Mouse (Mus musculus): ENCODE data around the gene Slc24a3. TPM values are rescaled to one million over a fixed set of nuclear protein-coding genes. Genes with fewer than 3 reads are reported as not detected.

Gene Slc24a3
- total and polyA plus RNA-seq, 2 experiments = 0.09 to 0.33 TPM

DNA sequence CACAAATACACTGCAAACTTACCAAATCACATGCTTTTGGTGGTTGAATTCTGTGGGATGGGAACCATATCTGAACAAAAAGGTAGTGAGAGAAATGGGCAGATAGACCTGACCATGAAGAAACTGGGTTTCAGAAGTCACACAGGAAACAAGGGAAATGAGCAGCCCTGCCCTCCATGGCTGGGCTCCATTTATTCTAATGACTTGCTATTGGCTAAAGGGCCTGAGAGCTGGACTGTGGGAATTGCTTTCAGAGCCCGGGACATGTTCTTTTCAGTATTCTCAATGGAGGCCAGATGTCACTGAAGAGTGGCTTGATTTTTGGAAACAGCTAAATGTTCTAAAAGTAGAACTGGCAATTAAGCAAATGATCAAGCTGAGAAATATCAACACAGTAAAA lies 120.9 kb downstream of the Slc24a3 start:
- H3K27me3 ChIP-seq (ENCODE audit: control insufficient read depth, insufficient read depth, low read length) = no peaks in the 10 kb centered on the region
- no peak for TF ChIP-seq POLR2A (IDR thresholded peaks at IDR 0.05; ENCODE audit: extremely low read depth, insufficient read depth, low read length)
- TF ChIP-seq CTCF (IDR thresholded peaks at IDR 0.05; ENCODE audit: low read depth, low read length) = no peak
- H3K36me3 ChIP-seq (ENCODE audit: control insufficient read depth, insufficient read depth, low read length) = no peaks in the 10 kb centered on the region
- H3K79me2 ChIP-seq (ENCODE audit: control insufficient read depth, insufficient read depth, low read length) = no peaks in the 10 kb centered on the region
- H3K4me3 ChIP-seq (ENCODE audit: insufficient read depth, low read depth, low read length) = no peak overlapping the region
- whole genome bisulfite sequencing = 69% methylated on average over 1 of the region's 1 CpGs
- no peak for DNase-seq (ENCODE audit: extremely low read depth, low read depth, low spot score)
- H3K4me1 ChIP-seq (ENCODE audit: control insufficient read depth, insufficient read depth, low read length) = no peaks in the 10 kb centered on the region
- no peak overlapping the region for H3K9ac ChIP-seq (ENCODE audit: low read depth, low read length)
- no peak overlapping the region for H3K27ac ChIP-seq (replicated peaks; ENCODE audit: insufficient read depth, low read depth, low read length)

DNA sequence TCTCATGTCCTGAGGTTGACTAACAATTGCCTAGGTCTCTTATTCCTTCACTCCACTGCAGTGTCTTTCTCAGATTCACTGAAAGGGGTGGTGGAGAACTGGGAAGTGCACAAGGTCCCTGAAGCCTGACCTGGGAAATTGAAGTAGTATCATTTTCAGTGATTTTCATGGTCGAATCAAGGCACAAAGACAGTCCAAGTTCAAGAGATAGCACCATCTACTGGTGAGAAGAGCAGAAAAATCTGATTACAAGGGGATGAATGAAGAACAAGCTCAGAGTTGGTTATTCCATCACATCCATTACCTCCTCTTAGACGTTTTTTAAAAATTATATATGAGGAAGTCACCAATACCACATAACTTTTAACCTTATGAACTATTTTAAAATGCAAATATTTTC lies 123.9 kb downstream of the Slc24a3 start:
- H3K4me1 ChIP-seq (ENCODE audit: control insufficient read depth, insufficient read depth, low read length) = no peaks in the 10 kb centered on the region
- H3K36me3 ChIP-seq (ENCODE audit: control insufficient read depth, insufficient read depth, low read length) = no peaks in the 10 kb centered on the region
- DNase-seq (ENCODE audit: extremely low read depth, low read depth, low spot score) = peak; percentile 32
- H3K9ac ChIP-seq (ENCODE audit: low read depth, low read length) = no peak overlapping the region
- TF ChIP-seq POLR2A (IDR thresholded peaks at IDR 0.05; ENCODE audit: extremely low read depth, insufficient read depth, low read length) (no peak), CTCF (IDR thresholded peaks at IDR 0.05; ENCODE audit: low read depth, low read length) (no peak)
- WGBS = 3% methylated on average over 2 of the region's 2 CpGs
- no peaks in the 10 kb centered on the region for H3K79me2 ChIP-seq (ENCODE audit: control insufficient read depth, insufficient read depth, low read length)
- no peak overlapping the region for H3K4me3 ChIP-seq (ENCODE audit: insufficient read depth, low read depth, low read length)
- H3K27me3 ChIP-seq (ENCODE audit: control insufficient read depth, insufficient read depth, low read length) = no peaks in the 10 kb centered on the region
- H3K27ac ChIP-seq (replicated peaks; ENCODE audit: insufficient read depth, low read depth, low read length) = no peak overlapping the region

DNA sequence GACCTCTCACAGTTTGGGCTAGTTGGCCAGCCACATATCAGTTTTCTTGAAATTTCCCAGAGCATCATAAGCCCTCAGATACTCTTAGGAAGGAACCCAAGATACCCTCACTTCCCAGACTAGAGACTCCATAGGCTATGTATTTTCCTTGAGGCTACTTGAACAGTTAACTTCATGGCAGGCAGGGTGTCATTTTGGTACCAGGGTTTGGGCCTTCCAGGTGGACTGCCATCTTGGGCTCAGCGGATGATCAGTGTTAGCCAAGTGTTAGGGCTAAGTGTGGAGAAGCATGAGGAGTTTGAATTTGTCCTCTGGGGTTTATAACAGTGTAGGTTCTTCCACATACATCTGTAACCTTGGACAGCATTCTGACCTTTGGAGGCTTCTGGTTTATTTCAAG lies 124.6 kb downstream of the Slc24a3 start:
- WGBS = 94% methylated on average over 1 of the region's 1 CpGs

DNA sequence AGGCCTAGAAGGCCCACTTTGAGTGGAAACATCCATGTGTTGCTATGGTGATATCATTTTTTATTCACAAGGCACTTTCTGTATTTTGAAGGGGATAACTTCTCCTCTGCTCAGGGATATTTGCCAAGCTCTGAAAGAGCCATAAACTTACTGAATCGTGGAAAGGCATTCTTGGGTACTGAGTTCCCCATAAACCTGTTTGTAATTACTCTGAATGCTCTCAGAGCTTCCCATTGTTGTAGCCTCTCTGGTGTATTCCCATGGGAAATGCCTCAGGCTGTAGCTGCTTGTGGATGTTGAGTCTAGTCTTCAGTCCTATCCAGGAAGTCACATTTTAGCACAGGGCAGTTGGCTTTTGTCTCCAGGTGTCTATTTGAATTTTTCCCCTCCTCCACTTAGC lies 125.3 kb downstream of the Slc24a3 start:
- H3K79me2 ChIP-seq (ENCODE audit: control insufficient read depth, insufficient read depth, low read length) = no peaks in the 10 kb centered on the region
- no peak overlapping the region for H3K4me3 ChIP-seq (ENCODE audit: insufficient read depth, low read depth, low read length)
- DNase-seq (ENCODE audit: extremely low read depth, low read depth, low spot score) = no peak
- no peaks in the 10 kb centered on the region for H3K36me3 ChIP-seq (ENCODE audit: control insufficient read depth, insufficient read depth, low read length)
- 50% methylated on average over 1 of the region's 1 CpGs for WGBS
- no peak overlapping the region for H3K9ac ChIP-seq (ENCODE audit: low read depth, low read length)
- H3K27ac ChIP-seq (replicated peaks; ENCODE audit: insufficient read depth, low read depth, low read length) = no peak overlapping the region
- H3K4me1 ChIP-seq (ENCODE audit: control insufficient read depth, insufficient read depth, low read length) = no peaks in the 10 kb centered on the region
- TF ChIP-seq POLR2A (IDR thresholded peaks at IDR 0.05; ENCODE audit: extremely low read depth, insufficient read depth, low read length) (no peak), CTCF (IDR thresholded peaks at IDR 0.05; ENCODE audit: low read depth, low read length) (no peak)
- H3K27me3 ChIP-seq (ENCODE audit: control insufficient read depth, insufficient read depth, low read length) = no peaks in the 10 kb centered on the region

More for the DNA sequence above, 124.6 kb downstream of the Slc24a3 start:
- Histone ChIP-seq H3K79me2 (ENCODE audit: control insufficient read depth, insufficient read depth, low read length) (no peaks in the 10 kb centered on the region), H3K4me3 (ENCODE audit: insufficient read depth, low read depth, low read length) (no peak overlapping the region), H3K27ac (replicated peaks; ENCODE audit: insufficient read depth, low read depth, low read length) (no peak overlapping the region), H3K27me3 (ENCODE audit: control insufficient read depth, insufficient read depth, low read length) (no peaks in the 10 kb centered on the region), H3K4me1 (ENCODE audit: control insufficient read depth, insufficient read depth, low read length) (no peaks in the 10 kb centered on the region), H3K36me3 (ENCODE audit: control insufficient read depth, insufficient read depth, low read length) (no peaks in the 10 kb centered on the region), H3K9ac (ENCODE audit: low read depth, low read length) (no peak overlapping the region)
- no peak for DNase-seq (ENCODE audit: extremely low read depth, low read depth, low spot score)
- TF ChIP-seq POLR2A (IDR thresholded peaks at IDR 0.05; ENCODE audit: extremely low read depth, insufficient read depth, low read length) (no peak), CTCF (IDR thresholded peaks at IDR 0.05; ENCODE audit: low read depth, low read length) (no peak)

DNA sequence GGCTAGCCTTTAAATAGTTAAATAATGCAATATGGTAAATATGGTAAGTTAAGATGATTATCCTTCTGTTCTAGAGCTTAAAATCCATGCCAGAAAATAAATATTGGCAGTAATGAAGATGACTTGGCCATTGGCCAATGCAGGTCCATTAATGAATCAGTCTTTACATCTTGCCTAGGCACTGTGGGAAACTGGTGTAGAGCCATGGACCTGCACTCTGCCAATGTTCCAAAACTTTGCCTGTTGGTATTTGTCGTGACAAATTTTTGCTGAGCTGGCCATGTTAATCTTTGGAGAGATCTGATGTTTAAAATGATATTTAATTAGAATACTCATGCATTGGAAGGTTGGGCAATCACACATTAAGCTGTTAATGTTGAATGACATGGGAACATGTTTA lies 129.4 kb downstream of the Slc24a3 start:
- WGBS = 80% methylated on average over 1 of the region's 1 CpGs
- no peak overlapping the region for H3K4me3 ChIP-seq (ENCODE audit: insufficient read depth, low read depth, low read length)
- H3K27ac ChIP-seq (replicated peaks; ENCODE audit: insufficient read depth, low read depth, low read length) = no peak overlapping the region
- no peaks in the 10 kb centered on the region for H3K36me3 ChIP-seq (ENCODE audit: control insufficient read depth, insufficient read depth, low read length)
- no peak for DNase-seq (ENCODE audit: extremely low read depth, low read depth, low spot score)
- no peaks in the 10 kb centered on the region; the same call in 1 of the 2 replicates for H3K27me3 ChIP-seq (ENCODE audit: control insufficient read depth, insufficient read depth, low read length)
- no peak overlapping the region for H3K9ac ChIP-seq (ENCODE audit: low read depth, low read length)
- no peaks in the 10 kb centered on the region for H3K79me2 ChIP-seq (ENCODE audit: control insufficient read depth, insufficient read depth, low read length)
- TF ChIP-seq POLR2A (IDR thresholded peaks at IDR 0.05; ENCODE audit: extremely low read depth, insufficient read depth, low read length) = no peak
- TF ChIP-seq CTCF (IDR thresholded peaks at IDR 0.05; ENCODE audit: low read depth, low read length) = no peak
- H3K4me1 ChIP-seq (ENCODE audit: control insufficient read depth, insufficient read depth, low read length) = no peaks in the 10 kb centered on the region

DNA sequence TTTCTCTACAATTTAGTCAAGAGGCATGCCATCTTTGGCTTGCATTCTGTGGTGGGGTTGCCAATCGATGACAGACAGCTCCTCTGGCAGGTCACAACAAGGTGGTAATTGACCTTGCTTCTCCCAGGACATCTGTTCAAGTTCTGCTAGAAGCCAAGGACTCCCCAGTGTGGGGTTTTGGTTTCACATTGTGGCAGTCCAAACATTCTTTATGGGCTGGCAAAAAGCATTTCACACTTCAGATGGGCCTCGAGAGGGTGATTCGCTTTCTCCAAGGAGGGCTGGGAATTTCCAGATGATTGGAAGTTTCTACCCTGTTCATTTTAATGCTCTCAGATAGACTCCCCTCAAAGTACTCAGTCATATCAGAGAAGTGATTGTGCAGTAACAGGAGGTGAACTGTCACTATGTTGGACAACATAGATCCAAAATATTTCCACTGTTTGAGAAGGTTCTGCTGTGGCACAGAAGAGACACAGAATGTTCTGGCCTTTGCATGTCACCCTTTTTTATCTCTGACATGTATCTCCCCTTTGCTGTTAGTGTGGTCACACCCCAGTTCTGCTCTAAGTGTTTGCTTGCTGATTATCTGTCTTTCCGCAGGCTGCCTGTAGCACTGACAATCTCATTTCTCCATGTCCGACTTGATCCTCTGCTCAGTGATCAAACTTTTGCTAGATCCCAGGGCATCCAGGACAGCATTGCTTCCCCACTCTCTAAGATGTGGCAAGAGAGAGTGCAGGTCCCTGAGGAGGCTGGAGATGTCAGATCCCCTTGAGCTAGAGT lies 132.6 kb downstream of the Slc24a3 start:
- no peak overlapping the region for H3K27ac ChIP-seq (replicated peaks; ENCODE audit: insufficient read depth, low read depth, low read length)
- WGBS = 84% methylated on average over 5 of the region's 5 CpGs
- no peak for DNase-seq (ENCODE audit: extremely low read depth, low read depth, low spot score)

More for the DNA sequence above, 132.6 kb downstream of the Slc24a3 start:
- no peaks in the 10 kb centered on the region for H3K36me3 ChIP-seq (ENCODE audit: control insufficient read depth, insufficient read depth, low read length)
- no peaks in the 10 kb centered on the region for H3K79me2 ChIP-seq (ENCODE audit: control insufficient read depth, insufficient read depth, low read length)
- TF ChIP-seq POLR2A (IDR thresholded peaks at IDR 0.05; ENCODE audit: extremely low read depth, insufficient read depth, low read length) (no peak), CTCF (IDR thresholded peaks at IDR 0.05; ENCODE audit: low read depth, low read length) (no peak)
- no peaks in the 10 kb centered on the region for H3K4me1 ChIP-seq (ENCODE audit: control insufficient read depth, insufficient read depth, low read length)
- no peaks in the 10 kb centered on the region; the same call in 1 of the 2 replicates for H3K27me3 ChIP-seq (ENCODE audit: control insufficient read depth, insufficient read depth, low read length)
- no peak overlapping the region for H3K9ac ChIP-seq (ENCODE audit: low read depth, low read length)
- H3K4me3 ChIP-seq (ENCODE audit: insufficient read depth, low read depth, low read length) = no peak overlapping the region

All from liver, adult 2 months (tissue).